Mouse (Mus musculus) Patski (cell line): ENCODE measurements around the gene Kank1. TPM values are rescaled to one million over a fixed set of nuclear protein-coding genes. Genes with fewer than 3 reads are reported as not detected.
A peak's percentile ranks its signal among the peaks of the same experiment; 100 is the strongest.

ENCODE experiments used
- ATAC-seq: fragments of 100-300 bp; one replicate; pipeline ENCODE4 v1.8.0; 2021
- CTCF ChIA-PET: fragments of 350-600 bp; sonication (Branson Sonifier 250); formaldehyde crosslinking; loops from one replicate; lab custom pipeline; 2022; ENCODE audit warnings: inconsistent platforms; lab: Charles Lee
- POLR2A ChIA-PET: fragments of 350-600 bp; sonication (Branson Sonifier 250); formaldehyde crosslinking; loops from one replicate; lab custom pipeline; 2022; ENCODE audit warnings: antibody characterized with exemption, inconsistent platforms; lab: Charles Lee
- DNase-seq: peaks from one replicate; pipeline ENCODE4 v3.0.0-alpha.2; 2011; ENCODE audit warnings: low read depth, low spot score
- H3K27me3 ChIP-seq: fragments of 371-371 bp; one replicate; pipeline ENCODE4 v1.5.1; 2021
- CTCF ChIP-seq: fragments of 100-300 bp; IDR thresholded peaks from one replicate; pipeline ENCODE4 v1.5.1; 2021
- in situ Hi-C: fragments of 300-500 bp; cut with MboI; formaldehyde crosslinking; loops from 3 replicates; pipeline ENCODE4 v1.11.1; 2018; ENCODE audit warnings: low pct_unique_long_range_greater_than_20kb, mixed read lengths
- polyA plus RNA-seq: library from polyadenylated mRNA; unstranded; gene quantifications from one replicate; pipeline ENCODE4 v1.2.3, GENCODE M21; 2021

Gene Kank1
- polyA plus RNA-seq, 1 experiment from 2014 or later = 60.9 TPM

DNA sequence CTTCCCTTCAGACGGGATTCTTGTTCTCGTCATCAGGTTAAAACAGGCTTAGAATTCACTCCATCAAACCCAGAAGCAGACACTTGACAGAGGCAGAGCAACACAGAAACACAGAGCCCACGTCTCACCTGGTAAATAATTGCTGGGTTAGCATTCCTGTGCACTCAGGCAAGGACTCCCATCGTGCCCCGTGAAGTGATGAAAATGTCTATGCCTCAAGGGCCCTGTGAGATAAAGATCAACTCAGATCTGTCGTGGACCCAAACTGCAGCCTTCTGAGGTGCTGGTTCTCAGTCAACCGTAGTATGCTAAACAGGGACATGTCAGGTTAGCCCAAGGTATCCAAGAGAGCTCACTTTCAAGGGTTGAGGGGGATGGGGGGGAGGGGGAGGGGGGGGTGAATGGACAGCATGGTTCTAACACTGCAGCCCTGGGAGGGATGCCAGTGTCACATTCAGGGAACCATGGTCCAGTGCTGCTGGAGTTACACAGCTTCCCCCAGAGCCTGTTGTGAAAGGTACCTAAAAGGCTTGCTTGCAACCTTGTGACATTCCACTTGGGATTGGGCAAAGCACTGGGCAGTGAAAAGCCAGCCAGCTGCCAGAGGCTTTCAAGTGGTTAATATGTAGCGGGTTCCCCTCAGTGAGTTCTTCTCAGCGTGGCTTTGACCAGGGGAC, 14.7 kb upstream of the Kank1 start:
- POLR2A ChIA-PET = interaction anchor here (0.7 kb wide), 1 partner anchor 10 kb away, joined by 3 read pairs; no protein-coding TSS in a partner anchor
- peak; percentile 92 for ATAC-seq
- no peak for DNase-seq

DNA sequence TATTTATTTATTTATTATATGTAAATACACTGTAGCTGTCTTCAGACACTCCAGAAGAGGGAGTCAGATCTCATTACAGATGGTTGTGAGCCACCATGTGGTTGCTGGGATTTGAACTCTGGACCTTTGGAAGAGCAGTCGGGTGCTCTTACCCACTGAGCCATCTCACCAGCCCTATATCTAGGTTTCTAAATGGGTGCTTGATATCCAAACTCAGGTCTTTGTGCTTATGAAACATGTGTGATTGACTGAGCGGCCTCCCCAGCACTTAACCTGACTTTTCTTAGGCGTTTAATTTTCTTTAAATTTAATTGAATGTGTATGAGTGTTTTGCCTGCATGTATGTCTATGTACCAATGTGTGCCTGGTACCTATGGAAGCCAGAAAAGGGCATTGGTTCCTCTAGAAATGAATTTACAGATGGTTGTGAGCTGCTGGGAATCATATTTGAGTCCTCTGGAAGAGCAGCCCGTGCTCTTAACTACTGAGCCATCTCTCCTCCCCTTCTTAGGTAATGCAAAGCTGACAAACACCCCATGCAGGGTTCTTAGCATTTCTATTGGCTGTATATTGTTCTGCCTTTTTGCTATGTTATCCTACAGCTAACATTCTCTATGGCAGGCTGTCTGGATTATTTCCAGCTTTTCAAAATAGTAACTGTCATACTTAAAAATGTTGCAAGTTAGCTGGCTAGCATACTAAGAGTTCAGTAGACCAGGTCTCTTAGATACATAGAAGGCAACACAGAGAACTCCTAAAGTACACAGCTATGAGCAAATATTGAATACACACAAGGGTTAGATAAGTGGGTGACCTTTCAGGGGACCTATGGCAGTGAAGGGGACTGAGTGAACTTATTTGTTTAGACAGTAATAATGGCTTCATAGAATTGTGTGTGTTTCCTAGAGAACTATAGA, 6.5 kb upstream of the Kank1 start:
- no peaks in the 10 kb centered on the region for H3K27me3 ChIP-seq
- POLR2A ChIA-PET = interaction anchor here (1.1 kb wide), 1 partner anchor 18 kb away, joined by 3 read pairs; no protein-coding TSS in a partner anchor
- in situ Hi-C loops = no loop called here
- TF ChIP-seq CTCF = no peak
- ATAC-seq (no peak), DNase-seq (no peak)
- CTCF ChIA-PET = interaction anchor here (0.8 kb wide), 1 partner anchor 11 kb away, joined by 3 read pairs; no protein-coding TSS in a partner anchor

More for the DNA sequence above, 14.7 kb upstream of the Kank1 start:
- no peak for TF ChIP-seq CTCF
- in situ Hi-C loops = no loop called here
- CTCF ChIA-PET = interaction anchor here (1.0 kb wide), 1 partner anchor 15 kb away, joined by 3 read pairs; the partner anchor contains the start of gene Kank1
- no peaks in the 10 kb centered on the region for H3K27me3 ChIP-seq

DNA sequence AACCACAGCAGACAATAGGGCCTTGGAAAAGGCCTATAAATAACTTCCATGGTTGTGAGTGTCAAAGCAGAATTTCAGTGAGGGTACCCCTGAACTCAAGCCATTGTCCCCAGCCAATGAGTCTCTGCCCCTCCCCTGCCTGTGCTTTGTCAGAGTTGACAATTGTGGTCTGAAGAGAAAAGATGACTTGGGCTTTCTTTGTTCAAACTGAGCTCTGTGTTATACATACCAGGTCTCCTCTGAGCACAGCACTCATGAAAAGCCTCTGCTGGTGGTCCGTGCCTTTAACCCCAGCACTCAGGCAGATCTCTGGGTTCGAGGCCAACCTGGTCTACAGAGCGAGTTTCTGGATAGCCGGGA, 5.8 kb upstream of the Kank1 start:
- POLR2A ChIA-PET = interaction anchor here (1.1 kb wide), 1 partner anchor 18 kb away, joined by 3 read pairs; no protein-coding TSS in a partner anchor
- DNase-seq (no peak), ATAC-seq (no peak)
- no peak for TF ChIP-seq CTCF
- no peaks in the 10 kb centered on the region for H3K27me3 ChIP-seq
- CTCF ChIA-PET = no interaction called here
- in situ Hi-C loops = no loop called here

DNA sequence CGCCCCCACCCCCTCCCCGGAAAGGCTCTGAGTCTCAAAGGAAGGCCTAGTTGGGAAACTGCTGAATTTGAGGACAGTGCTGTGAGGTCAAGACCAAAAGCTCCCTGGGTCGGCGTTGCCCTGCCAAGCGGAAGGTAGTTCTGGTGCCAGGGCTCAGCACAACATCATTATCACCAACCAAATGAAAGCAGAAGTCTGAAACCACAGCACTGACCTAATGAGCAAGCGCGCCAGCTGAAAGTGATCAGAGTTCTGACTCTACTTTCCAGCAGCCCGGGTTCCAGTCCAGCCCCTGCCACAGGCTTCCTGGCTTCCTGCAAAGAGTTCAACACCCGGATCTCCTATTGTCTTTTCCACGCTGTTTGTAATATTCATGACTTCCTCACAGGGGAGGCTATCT, 4.7 kb upstream of the Kank1 start:
- DNase-seq = no peak
- no peak for TF ChIP-seq CTCF

DNA sequence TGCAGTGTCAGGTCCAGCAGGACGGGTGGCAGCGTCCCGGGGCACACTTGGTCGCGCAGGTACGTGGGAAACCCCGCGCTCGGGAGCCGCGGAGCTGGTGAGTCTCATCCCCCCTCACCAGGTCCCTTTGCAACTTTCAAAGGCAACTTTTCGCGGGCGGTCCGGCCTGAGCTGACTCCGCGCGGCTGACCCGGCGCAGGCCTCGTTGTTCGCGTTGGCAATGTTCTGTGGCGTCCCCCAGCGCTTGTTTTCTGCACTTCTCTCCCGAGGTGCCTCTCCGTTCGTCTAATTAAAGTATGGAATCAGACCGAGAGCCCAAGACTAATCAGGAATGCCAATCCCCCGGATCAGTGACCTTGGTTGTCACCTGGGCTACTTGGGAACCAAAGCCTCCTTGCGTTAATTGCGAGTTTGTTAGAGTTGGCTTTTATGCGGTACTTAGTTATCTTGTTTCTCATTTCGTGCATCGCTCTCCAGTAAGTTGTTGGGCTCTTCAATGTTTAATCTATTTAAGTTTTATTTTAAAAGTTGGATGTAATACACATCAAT, 791 bp downstream of the Kank1 start:
- H3K27me3 ChIP-seq = no peaks in the 10 kb centered on the region
- CTCF ChIA-PET = interaction anchor here (0.8 to 1.3 kb wide), 3 partner anchors 15 to 213 kb away, joined by 3 read pairs; no protein-coding TSS in a partner anchor
- POLR2A ChIA-PET = interaction anchor here (0.7 to 1.4 kb wide), 2 partner anchors 12 to 30 kb away, joined by 3 read pairs; no protein-coding TSS in a partner anchor
- TF ChIP-seq CTCF = peak; percentile 84
- ATAC-seq (peak; percentile 58), DNase-seq (no peak)
- in situ Hi-C loops = loop anchor here (5.0 kb wide), 2 partner anchors 95 to 100 kb away; no protein-coding TSS in a partner anchor

More for the DNA sequence above, 4.7 kb upstream of the Kank1 start:
- no peak for ATAC-seq
- CTCF ChIA-PET = no interaction called here
- no peaks in the 10 kb centered on the region for H3K27me3 ChIP-seq
- POLR2A ChIA-PET = interaction anchor here (0.6 kb wide), 1 partner anchor 16 kb away, joined by 4 read pairs; no protein-coding TSS in a partner anchor
- in situ Hi-C loops = no loop called here

DNA sequence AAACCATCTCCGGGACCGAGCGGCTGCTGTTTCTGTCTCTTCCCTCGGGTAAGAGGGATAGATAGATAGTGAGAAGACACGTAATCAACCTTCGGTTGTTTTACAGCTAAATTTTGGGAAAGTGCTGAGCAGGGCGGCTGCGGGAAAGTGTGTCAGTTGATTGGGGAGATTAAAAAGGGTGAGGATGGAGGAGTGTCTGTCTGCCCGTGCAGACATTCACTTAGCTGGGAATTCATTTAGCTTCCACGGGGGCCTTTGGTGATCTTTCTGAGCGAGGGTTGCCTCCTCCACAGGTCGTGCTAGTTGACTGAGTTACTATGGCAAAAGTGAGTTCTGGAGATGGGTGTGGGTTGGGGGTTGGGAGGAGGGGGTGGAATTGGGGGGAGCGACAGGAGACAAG, 1.3 kb downstream of the Kank1 start:
- POLR2A ChIA-PET = interaction anchor here (0.6 to 1.4 kb wide), 3 partner anchors 11 to 64 kb away, joined by 3 to 9 read pairs (median 4); no protein-coding TSS in a partner anchor
- CTCF ChIA-PET = interaction anchor here (1.0 kb wide), 1 partner anchor 102 kb away, joined by 3 read pairs; no protein-coding TSS in a partner anchor

DNA sequence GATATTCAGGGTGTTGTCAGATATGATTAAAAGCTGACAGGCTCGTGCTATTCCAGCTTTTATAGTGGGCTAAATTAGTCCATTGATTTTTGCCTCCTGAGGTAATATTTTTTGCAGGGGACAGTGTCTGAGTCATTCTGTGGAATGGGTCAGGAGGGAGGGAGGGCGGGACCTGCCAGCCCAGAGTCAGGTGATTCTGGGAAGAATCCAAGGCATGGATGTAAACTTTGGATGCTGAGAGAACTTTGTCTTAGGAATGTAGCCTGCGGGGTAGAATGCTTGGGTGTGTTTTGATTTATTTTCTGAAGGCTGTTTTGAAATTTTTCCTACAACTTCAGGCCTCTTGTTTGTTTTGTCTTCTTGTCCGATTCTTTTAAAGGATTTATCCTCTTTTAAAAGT, 6.8 kb downstream of the Kank1 start:
- ATAC-seq = peak; percentile 79
- H3K27me3 ChIP-seq = no peaks in the 10 kb centered on the region
- no peak for DNase-seq
- no peak for TF ChIP-seq CTCF
- ChIA-PET POLR2A (no interaction called here), CTCF (no interaction called here)
- in situ Hi-C loops = no loop called here

More for the DNA sequence above, 1.3 kb downstream of the Kank1 start:
- DNase-seq (no peak), ATAC-seq (no peak)
- in situ Hi-C loops = loop anchor here (5.0 kb wide), 2 partner anchors 94 to 101 kb away; no protein-coding TSS in a partner anchor
- H3K27me3 ChIP-seq = no peaks in the 10 kb centered on the region
- TF ChIP-seq CTCF = no peak

DNA sequence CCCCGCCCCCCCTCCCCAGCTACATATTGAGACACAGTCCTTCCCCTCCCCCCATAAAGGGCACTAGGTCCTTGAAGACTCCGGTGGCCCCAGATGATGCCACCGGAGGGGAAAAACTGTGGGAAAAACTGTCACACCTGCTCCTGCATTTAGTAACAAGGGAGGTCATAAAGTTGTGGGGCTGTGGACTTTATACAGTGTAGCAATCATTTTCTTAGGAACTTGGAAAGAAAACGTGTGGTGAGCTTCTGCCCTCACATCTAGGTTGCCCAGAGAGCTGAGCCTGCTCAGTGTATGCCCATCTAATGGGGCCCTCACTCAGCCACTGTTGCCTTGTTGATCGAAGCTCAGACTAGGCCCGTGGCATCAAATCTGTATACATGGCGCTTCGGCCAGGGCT, 9.3 kb downstream of the Kank1 start:
- no peak for ATAC-seq
- H3K27me3 ChIP-seq = no peaks in the 10 kb centered on the region
- TF ChIP-seq CTCF = no peak
- no peak for DNase-seq
- ChIA-PET POLR2A (no interaction called here), CTCF (interaction anchor here (1.1 kb wide), 1 partner anchor 88 kb away, joined by 3 read pairs; no protein-coding TSS in a partner anchor)
- in situ Hi-C loops = no loop called here

DNA sequence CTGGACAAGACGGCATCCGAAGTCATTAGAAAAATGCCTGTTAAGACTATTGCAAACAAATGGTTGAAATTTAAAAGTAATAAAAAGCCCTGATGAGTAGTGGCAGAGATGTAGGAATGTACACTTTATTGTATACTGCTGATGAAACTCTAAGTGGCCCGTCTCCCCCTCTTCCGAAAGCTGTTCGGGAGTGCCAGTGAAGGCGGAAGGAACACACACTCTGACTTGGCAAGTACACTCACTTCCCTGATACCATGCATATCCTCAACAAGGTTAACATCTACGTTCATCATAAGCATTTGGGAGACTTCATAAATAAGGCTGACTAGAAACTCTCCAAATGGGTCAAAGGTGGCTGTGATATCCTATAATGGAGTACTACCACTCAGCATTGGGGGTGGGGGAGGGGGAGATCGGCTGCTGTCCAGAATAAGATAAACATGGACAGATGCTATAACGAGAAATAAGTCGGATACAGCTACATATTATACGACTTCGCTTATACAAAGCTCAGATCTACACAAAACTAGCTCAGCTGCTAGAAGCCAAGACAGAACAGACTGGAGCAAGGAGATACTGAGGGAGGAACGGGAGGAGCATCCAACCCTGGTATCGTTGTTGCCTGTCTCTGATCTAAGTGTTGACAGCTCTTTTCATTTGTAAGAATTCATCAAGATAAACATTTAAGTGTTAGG, 11.2 kb downstream of the Kank1 start:
- no peak for TF ChIP-seq CTCF
- in situ Hi-C loops = no loop called here
- H3K27me3 ChIP-seq = no peaks in the 10 kb centered on the region
- no peak for DNase-seq
- ATAC-seq = no peak
- CTCF ChIA-PET = no interaction called here
- POLR2A ChIA-PET = interaction anchor here (0.7 kb wide), 1 partner anchor 16 kb away, joined by 4 read pairs; no protein-coding TSS in a partner anchor
